Mouse (Mus musculus) fat pad, adult 2 months (tissue): ENCODE measurements at regions not wholly inside any gene's neighbourhood (a gene's known extent, or its start where the extent isn't known, plus 50 kb on each side); places are given as distances from the start of the nearest gene placed in this dataset.
"Not testable (repeated sequence)": the region's sequence is repeated elsewhere in the genome, so short reads cannot be mapped to it uniquely, and the experiment has no call there.

ENCODE experiments used
- DNase-seq: peaks from one replicate; pipeline ENCODE4 v3.0.0-alpha.2; 2011; ENCODE audit warnings: low read depth, low spot score; ENCODE audit errors: extremely low read depth

DNA sequence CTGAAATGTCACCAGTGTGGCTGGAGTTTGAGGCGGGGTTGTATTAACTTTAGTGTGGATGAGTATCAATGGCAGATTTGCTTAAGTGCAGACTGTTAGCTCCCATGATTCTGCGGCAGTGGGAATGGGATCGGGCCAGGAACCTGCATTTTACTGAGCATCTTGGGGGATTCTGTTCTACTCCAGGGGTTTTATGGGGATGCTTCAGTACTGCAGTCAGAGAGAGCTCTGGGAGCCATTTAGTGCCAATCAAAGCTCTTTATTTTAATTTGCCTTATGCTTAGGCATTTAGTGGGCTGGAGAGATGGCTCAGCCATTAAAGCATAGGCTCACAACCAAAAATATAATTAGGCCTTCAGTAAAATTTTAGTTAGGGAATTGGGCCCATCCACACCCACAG, 148.0 kb upstream of the Ddhd1 start:
- no peak for DNase-seq

GRCm38 (mm10) chr14:45806726-45807280, 148.9 kb upstream of the Ddhd1 start:
- no peak for DNase-seq

- no peak for DNase-seq
Measured at GRCm38 (mm10) chr14:45807767-45808166, 149.8 kb upstream of the Ddhd1 start.

GRCm38 (mm10) chr14:45809491-45809890, 151.5 kb upstream of the Ddhd1 start:
- no peak for DNase-seq

- DNase-seq = no peak
Measured at GRCm38 (mm10) chr14:45810101-45810500, 152.2 kb upstream of the Ddhd1 start.

DNA sequence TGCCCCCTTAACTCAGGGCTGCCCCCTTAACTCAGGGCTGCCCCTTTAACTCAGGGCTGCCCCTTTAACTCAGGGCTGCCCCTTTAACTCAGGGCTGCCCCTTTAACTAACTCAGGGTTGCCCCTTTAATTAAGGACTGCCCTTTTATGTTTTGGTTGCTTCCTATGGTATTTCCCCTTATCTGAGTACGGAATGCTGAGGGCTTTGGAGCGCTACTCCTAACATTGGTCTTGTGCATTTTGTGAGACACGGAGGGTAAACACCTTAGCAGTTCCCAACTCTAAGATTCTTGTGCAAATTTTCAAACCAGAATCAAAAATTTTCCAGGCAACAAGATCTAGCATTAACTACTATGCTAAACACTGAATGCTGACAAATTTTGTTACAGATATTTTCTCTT, 152.7 kb upstream of the Ddhd1 start:
- no peak for DNase-seq

- DNase-seq = no peak
Measured at GRCm38 (mm10) chr14:45815598-45815997, 157.7 kb upstream of the Ddhd1 start.

DNA sequence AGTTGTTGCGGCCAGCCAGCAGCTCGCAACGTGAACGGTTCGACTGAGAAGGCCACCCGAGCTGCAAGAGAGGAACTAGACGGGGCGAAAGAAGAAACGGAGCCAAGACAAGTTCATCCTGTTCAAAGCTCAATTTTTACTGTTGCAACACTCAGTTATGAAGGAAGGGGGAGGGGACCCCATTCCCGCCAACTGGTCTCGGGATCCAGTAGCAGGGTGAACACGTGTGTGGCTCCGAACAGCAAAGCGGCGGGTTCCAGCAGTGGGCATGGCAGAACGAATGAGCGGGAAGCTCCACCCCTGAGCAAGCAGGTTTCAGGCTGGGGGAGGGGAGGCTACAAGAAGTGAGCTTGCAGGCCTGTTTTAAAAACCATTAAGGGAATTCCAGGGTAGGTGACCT, 158.7 kb upstream of the Ddhd1 start:
- DNase-seq = not testable (repeated sequence)

- DNase-seq = no peak
Measured at GRCm38 (mm10) chr14:45817756-45818155, 159.8 kb upstream of the Ddhd1 start.

DNA sequence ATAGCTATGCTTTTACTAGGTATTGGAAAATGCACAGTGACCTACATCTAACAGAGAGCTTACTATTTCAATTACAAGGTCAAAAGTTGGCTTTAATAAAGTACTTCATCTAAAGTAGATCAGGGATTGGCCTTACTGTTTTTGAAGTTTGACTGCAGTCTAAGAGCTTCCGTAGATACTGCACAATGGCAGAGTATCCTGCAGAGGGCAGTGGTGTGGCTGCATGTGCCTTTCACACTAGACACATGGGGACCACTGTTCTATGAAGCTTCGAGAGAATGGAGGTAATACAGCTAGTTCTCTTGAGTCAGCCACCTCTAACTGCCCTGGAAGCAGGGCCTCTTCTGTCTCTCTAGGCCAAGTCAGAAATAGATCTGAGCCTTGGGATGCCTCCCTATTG, 166.7 kb upstream of the Ddhd1 start:
- no peak for DNase-seq

- DNase-seq = no peak
Measured at GRCm38 (mm10) chr14:45826023-45826422, 168.1 kb upstream of the Ddhd1 start.

GRCm38 (mm10) chr14:45827096-45827495, 169.2 kb upstream of the Ddhd1 start:
- DNase-seq = no peak

GRCm38 (mm10) chr14:45830457-45830856, 172.5 kb upstream of the Ddhd1 start:
- no peak for DNase-seq

GRCm38 (mm10) chr14:45837039-45837438, 179.1 kb upstream of the Ddhd1 start:
- peak; percentile 36 for DNase-seq

DNA sequence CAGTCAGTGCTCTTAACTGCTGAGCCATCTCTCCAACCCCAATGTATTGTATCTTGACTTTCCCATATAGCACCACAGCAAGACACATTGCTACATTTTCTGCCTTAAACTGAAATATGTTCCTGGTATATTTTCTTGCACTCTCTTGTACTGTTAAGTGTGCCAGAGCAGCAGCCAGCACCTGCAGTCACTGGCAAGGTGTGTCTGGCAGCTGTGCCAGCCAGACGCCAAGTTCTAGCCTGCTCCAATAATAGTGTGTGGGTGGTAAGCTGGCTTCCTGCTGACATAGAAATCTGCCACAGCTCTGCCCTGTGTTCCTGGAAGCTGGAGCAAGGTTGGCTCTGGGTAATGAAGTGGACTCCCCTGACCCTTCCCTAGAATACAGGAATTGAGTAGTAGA, 185.9 kb upstream of the Ddhd1 start:
- peak; percentile 72 for DNase-seq

- no peak for DNase-seq
Measured at GRCm38 (mm10) chr14:45850588-45850987, 192.6 kb upstream of the Ddhd1 start.

DNA sequence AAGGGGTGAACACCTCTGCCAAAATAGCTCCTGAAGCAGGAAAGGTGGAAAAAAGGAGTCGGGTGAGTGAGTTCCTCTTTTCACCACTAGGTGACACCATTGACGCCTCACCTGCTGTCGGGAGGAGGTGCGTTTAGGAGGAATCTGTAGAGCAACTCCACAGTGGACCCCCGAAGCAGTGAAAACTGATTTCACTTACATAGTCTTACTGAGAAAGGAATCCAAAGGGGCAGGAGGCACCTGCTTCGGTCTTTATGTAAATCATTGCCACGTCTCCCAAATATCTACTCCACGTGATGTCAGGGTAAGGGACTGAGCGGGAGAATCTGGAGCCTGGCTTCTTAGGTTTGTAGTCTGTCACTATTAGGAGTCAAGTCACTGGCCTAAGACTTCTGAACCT, 220.5 kb upstream of the Ddhd1 start:
- DNase-seq = no peak

DNA sequence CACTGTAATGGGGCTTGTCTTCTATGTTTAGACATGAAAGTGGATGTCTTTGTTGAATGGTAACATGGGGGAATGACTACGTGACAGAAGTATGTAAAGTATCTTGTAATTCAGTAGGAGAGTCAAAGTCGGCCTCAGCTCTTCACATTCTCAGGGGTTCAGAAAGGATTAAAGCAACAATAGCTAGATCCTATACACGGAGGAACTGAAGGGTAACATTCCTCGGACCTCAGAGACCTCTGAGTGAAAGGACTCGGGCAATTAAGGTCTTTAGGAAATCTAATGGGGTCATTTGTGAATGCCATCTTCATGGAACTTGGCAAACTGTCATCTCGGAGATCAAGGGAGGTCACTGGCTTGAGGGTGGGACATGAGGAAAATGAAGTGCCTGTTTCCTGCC, 262.8 kb upstream of the Ddhd1 start:
- no peak for DNase-seq

DNA sequence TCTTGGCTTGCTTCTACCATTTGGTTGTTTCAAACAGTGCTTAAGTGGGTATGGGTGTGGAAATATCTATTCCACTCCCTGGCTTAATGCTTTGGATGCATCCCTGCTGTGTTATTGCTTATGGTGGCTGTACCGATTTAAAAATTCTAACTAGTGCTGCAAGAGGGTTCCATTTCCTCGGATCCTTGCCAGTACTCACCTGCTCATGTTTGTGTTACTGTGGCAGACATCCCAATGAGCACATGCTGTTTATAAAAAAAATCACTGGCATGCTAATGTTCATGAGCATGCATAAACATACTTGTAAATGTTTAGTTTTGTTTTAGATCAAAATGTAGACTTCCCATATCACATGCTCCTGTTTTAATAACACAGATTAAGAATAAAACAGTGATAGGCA, 285.6 kb upstream of the Ddhd1 start:
- DNase-seq = no peak

- no peak for DNase-seq
Measured at GRCm38 (mm10) chr14:45944101-45944500, 286.2 kb upstream of the Ddhd1 start.

DNA sequence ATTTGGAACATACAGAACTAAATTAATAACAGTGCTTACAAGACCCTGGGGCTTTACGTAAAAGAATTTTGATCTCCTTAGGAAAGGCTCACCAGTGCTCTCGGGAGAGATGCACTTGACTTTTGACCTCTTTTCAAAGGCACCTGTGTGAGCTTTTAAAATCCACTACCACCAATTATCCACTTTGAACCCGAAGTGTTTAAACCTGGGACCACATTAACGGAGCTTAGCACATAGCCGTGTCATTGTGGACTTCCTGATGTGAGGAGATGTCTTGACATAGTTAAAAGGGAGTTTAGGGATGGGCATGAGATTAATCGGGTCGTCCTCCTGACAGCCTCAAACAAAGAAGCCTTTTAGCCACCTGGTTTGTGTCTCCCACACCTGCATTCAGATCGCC, 286.6 kb upstream of the Ddhd1 start:
- DNase-seq = no peak

- no peak for DNase-seq
Measured at GRCm38 (mm10) chr14:45956624-45957023, 298.7 kb upstream of the Ddhd1 start.

DNA sequence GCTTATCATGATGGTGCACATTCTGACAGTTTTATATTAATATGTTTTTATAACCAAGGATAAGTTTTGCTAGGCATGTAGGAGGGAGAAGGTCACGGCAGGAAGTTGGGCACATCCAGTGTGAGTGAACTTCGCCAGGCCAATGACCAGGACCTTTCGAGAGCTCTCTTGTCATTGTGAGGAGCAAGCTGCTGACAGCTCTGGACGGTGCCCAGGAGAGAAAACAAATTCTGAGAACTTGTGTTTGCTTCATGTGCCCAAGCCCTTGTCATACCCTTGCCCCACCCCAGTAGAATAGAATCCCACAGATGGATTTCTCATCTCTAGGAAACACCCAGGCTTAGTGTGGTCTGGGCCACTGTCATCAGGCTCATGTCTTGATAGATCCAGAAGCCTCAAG, 304.5 kb upstream of the Ddhd1 start:
- no peak for DNase-seq

- DNase-seq = no peak
Measured at GRCm38 (mm10) chr14:45964043-45964442, 306.1 kb upstream of the Ddhd1 start.
